In the genomic region with DNA sequence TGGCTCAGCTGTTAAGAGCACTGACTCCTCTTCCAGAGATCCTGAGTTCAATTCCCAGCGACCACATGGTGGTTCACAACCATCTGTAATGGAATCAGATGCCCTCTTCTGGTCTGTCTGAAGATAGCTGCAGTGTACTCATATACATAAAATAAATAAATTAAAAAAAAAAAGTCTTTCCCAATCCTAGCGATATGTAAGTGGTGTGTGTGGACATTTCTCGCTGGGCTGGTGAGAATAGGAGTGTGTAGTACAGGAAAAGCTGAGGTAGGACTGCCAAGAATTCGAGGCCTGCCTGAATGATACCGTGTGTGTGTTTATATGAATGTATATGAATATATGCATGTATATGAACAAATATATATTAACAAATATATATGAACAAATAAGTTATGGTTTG, we compare ENCODE assay signal across 8 mouse cellular contexts. TPM values are rescaled to one million over a fixed set of nuclear protein-coding genes. Genes with fewer than 3 reads are reported as not detected.
DNase-seq lines count a peak whose midpoint lies in the region; ATAC-seq and TF ChIP-seq lines count a peak whose summit lies in the region.

No protein-coding gene starts in this region.

- H3K9me3 ChIP-seq in lung, postnatal 0 days (ENCODE audit: low read length), result no peaks in the 10 kb centered on the region
- no peaks in the 10 kb centered on the region for H3K9me3 ChIP-seq in liver, embryonic 12.5 days (replicated peaks)

- H3K36me3 ChIP-seq in lung, postnatal 0 days (ENCODE audit: insufficient read depth, low read length), result no peaks in the 10 kb centered on the region
- H3K36me3 ChIP-seq in liver, embryonic 12.5 days, result peaks cover 11% of the 10 kb centered on the region

- TF ChIP-seq EP300 in lung, postnatal 0 days (IDR thresholded peaks at IDR 0.05), result no peak

- no peak overlapping the region for H3K27ac ChIP-seq in lung, postnatal 0 days (ENCODE audit: low read length)
- peak overlapping the region; percentile 8; the same call in 1 of the 2 replicates for H3K27ac ChIP-seq in liver, embryonic 12.5 days

- no peak overlapping the region for H3K9ac ChIP-seq in lung, postnatal 0 days (replicated peaks; ENCODE audit: low read depth)
- H3K9ac ChIP-seq in liver, embryonic 12.5 days, result no peak overlapping the region

- peak; percentile 28 for TF ChIP-seq CTCF in lung, postnatal 0 days (IDR thresholded peaks at IDR 0.05)

- H3K4me1 ChIP-seq in lung, postnatal 0 days (ENCODE audit: insufficient read depth, low read depth, low read length), result no peaks in the 10 kb centered on the region
- peaks cover 44% of the 10 kb centered on the region for H3K4me1 ChIP-seq in liver, embryonic 12.5 days

- H3K4me3 ChIP-seq in lung, postnatal 0 days (ENCODE audit: low read depth, low read length), result peak overlapping the region; percentile 57
- peak overlapping the region; percentile 66; the same call in 1 of the 2 replicates for H3K4me3 ChIP-seq in liver, embryonic 12.5 days

- peak; percentile 20 for DNase-seq in cerebellum, adult 11-12 months
- DNase-seq in cerebellum, adult 9-11 months, result no peak
- peak; percentile 65 for DNase-seq in lung, postnatal 0 days (ENCODE audit: low spot score)
- no peak for DNase-seq in lung, postnatal 25 days (ENCODE audit: low spot score)
- DNase-seq in embryo, embryonic 10 days (ENCODE audit: low spot score), result no peak
- no peak for DNase-seq in thymus, postnatal 14 days
- DNase-seq in embryo, embryonic 11 days, result no peak

- WGBS in lung, postnatal 0 days, result 33% methylated on average over 5 of the region's 5 CpGs
- WGBS in liver, embryonic 12.5 days (ENCODE audit: insufficient replicate concordance), result 49% methylated on average over 5 of the region's 5 CpGs

- peak overlapping the region; percentile 71; the same call in 1 of the 2 replicates for H3K4me2 ChIP-seq in lung, postnatal 0 days (replicated peaks; ENCODE audit: low read depth, low read length)
- peak overlapping the region; percentile 83 for H3K4me2 ChIP-seq in liver, embryonic 12.5 days

- peak; percentile 16; the same call in 1 of the 2 replicates for ATAC-seq in lung, postnatal 0 days
- ATAC-seq in liver, embryonic 12.5 days, result no peak

- no peaks in the 10 kb centered on the region for H3K27me3 ChIP-seq in lung, postnatal 0 days (replicated peaks; ENCODE audit: insufficient read depth, low read length)
- H3K27me3 ChIP-seq in liver, embryonic 12.5 days (replicated peaks), result no peaks in the 10 kb centered on the region

RNA-seq across cellular contexts. Expression of a gene that starts 0.6 kb away (rescaled TPM):
- 30.5 and 32.6 TPM in 2 replicates for polyA plus RNA-seq in lung, postnatal 0 days (2015; fragmentation: Nextera tagmentation; extraction: Ambion mirVana)
- 19.2 and 19.9 TPM in 2 replicates for polyA plus RNA-seq in liver, embryonic 12.5 days (2016; fragmentation: Nextera tagmentation; extraction: Ambion mirVana)

RNA-seq across cellular contexts. Expression of a gene that starts 2.2 kb away (rescaled TPM):
- polyA plus RNA-seq in lung, postnatal 0 days (2015; fragmentation: Nextera tagmentation; extraction: Ambion mirVana), result 22.1 and 22.3 TPM in 2 replicates
- 32.7 and 34.1 TPM in 2 replicates for polyA plus RNA-seq in liver, embryonic 12.5 days (2016; fragmentation: Nextera tagmentation; extraction: Ambion mirVana)

RNA-seq across cellular contexts. Expression of a gene that starts 31.5 kb away (rescaled TPM):
- polyA plus RNA-seq in lung, postnatal 0 days (2015; fragmentation: Nextera tagmentation; extraction: Ambion mirVana), result 46.6 and 54.9 TPM in 2 replicates
- 131 and 136 TPM in 2 replicates for polyA plus RNA-seq in liver, embryonic 12.5 days (2016; fragmentation: Nextera tagmentation; extraction: Ambion mirVana)

Comparison
In these comparisons a context has a peak if more than half of its experiments do, and no peak if none do; other contexts are left out.
1. DNase-seq: peak in cerebellum, adult 11-12 months (single experiment) and lung, postnatal 0 days (single experiment); none in cerebellum, adult 9-11 months (single experiment), lung, postnatal 25 days (single experiment), embryo, embryonic 10 days (single experiment), thymus, postnatal 14 days (single experiment) and embryo, embryonic 11 days (single experiment).